Mouse (Mus musculus) adrenal gland, postnatal 36 days (tissue): ENCODE measurements around the gene Aftph. TPM values are rescaled to one million over a fixed set of nuclear protein-coding genes. Genes with fewer than 3 reads are reported as not detected.

ENCODE experiments used
- DNase-seq, 2 experiments: peaks; one replicate each; pipeline ENCODE4 v3.0.0; 2021; ENCODE audit warnings: mixed read lengths in 1 of 2
- total RNA-seq, 2 experiments: library from RNA; stranded (reverse); gene quantifications; 2 replicates each; pipeline ENCODE4 v1.2.3; 2021

Aftph gene
- total RNA-seq, 2 experiments from 2014 or later = 53.3 to 70.6 TPM

DNA sequence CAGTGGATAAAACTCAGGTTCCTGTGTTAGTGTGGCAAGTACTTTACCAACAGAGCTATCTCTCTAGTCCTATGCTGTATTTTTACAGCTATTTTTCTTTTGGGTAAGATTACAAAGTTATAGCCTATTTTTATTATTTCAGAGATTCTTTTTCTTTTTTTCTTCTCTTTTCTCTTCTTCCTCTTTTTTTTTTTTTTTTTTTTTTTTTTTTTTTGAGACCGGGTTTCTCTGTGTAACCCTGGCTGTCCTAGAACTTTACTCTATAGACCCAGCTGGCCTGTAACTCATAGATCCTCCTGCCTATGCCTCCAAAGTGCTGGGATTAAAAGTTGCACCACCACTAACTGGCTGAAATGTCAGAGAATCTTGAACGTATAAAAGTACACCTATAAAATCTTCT lies 13.3 kb downstream of the Aftph start:
- DNase-seq = no peak

DNA sequence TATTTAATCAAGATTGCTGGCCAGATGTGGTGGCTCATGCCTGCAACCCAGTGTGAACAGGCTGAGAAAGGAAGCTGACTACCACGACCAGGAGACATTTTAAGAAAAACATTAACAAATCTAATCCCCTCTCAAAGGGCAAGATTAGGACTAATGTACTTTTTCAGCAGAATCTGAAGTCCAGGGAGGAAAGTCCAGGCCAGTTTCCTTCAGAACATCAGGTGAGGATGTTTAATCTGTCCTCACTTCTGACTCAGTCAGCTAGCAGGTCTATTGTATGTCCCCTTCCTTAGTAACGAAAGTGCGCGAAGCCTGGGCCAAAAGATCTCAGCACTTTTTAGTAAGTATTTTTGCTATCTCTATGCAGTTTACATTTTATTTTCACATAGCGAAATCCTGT lies 17.8 kb downstream of the Aftph start:
- no peak for DNase-seq

DNA sequence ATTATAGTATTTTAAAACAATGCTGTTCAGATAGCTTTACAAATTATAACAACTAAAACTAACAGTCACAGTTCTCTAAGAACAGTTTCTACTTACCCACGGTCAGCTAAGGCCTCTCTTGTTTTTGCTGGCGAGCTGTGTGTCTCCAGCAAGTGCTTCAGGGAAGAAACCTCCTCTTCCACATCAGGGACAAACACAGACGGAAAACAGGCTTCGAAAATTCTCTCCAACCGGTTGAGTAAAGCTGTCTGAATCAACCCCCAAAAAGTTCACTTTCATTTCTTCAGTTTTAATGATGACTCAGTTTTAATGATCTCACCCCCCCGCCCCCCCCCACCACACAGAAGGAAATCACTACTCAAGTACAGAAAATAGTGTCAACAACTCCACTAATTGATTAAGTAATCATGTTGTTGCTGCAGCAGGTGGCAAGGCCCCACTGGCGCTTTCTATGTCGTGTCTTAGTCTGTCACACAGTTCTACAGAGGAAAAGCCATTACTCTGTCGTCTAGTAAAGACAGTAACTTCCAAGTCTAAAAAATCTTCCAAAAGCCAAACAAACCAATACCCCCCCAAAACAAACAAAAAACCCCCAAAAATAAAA lies 29.2 kb downstream of the Aftph start:
- no peak for DNase-seq

DNA sequence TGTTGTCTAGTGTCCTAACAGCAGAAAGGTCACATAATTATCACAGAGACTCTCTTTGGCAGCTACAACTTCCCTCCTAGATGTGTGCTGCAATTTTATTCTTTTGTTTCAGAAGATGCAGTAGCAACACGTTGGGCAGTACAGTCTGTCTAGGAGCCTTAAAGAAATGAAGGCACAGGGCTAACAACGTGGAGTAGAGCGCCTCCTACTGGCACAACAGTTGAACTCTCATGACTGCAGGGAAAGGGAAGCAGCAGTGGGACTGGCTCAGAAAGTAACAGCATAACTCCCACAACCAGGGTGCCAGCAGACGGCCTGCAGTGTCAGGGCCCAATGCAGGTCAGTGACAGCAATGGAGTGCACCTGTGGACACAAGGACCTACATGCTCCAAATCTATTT lies 50.4 kb downstream of the Aftph start:
- DNase-seq = peak; percentile 58 to 66

DNA sequence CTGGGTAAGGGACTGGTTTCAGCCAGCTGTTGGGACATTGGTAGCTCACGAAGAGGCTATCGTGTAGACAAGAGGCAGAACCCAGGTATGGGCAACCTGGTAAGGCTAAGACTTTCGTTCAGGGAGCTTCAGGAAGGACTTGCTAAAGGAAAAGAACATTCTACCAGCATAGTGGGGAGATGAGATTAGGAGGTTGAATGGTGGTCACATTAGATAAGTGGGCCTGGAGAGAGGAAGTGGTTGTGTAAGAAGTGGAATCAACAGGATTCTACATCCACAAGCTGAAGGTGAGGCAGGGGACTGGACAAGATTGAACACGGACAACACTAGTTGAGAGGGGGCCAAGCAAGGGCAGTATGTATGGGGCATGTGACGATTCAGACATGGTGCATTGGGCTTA lies 59.7 kb downstream of the Aftph start:
- DNase-seq = no peak

DNA sequence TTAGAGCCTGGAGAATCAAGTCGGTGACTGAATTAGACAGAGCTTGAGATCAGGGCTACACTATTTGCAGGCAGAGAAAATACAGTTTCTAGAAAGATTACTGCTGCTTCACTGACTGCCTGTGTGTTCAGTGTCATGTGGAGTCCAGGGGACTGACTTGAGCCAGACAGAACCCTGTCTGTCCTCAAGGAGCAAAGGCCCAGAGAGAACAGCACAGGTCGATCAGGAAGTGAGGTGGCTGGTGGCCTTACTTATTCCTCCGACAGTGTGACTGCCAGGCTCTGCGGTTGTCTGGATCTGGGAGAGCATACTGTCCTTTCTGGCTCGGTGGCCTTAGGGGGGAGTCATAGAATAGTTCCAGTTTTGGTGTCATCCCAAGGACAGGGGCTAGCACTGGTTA lies 60.6 kb downstream of the Aftph start:
- DNase-seq = no peak

DNA sequence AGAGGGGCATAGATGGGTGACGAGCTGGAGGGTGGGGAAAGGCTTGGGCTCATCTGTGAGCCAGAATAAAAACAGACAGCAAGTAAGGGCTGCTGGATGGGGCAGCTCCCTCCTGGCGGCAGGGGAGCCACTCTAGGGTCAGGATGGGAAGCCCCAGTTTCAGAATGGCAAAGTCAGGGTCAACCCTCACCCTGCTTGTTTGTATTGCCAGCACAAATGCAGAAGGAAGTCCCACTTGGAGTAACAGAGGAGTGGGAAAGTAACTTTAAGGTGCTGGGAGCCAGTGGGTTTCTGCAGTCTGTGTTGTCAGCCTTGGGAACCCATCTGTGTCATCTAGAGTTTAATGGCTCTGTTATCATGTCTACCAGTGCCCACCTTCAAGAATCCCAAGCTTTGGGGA lies 62.0 kb downstream of the Aftph start:
- no peak for DNase-seq

DNA sequence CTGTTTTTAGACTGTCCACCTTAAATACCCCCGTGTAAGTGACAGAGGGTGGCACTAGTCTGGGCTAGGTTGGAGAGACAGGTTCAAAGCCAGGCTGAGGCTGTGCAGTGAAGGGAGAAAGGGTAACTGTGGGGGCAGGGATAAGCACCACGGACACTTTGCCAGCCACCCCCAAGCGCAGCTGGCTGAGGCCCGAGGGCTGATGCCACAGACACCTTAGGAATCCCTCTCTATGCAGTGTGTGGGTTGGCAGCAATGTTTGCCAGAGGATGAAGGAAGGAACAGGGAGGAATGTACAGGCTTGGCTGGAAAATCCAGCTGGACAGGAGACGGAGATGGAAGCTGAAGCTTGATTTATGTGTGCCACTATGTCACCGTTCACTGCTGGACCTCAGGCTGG lies 68.9 kb downstream of the Aftph start:
- DNase-seq = no peak

DNA sequence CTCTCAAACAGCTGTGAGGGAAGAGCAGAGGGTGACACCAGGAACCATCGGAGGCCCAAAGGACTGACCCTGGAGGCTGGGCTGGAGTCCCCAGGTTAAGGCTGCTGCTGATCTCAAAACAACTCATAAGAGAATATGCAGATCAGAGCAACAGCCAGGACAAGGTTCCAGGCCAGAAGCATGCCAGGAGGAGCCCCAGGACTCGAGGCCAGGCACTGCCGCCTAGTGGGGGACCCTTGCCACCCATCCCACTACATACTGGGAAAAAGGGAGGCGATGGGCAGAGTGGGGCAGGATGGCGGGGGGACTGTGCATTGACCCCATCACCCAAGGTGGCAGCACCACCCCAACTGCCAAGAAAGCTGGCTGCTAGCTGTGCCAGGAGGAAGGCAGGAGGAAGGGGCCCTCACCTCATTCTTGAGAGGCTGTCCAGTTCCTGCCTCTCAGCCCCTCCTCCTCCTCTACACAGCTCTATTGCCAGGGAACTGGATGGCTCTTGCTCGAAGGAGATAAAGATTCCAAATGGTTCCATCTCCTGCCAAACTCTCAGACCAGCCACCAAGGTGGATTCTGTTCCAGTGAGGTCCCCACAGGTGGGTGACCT lies 69.5 kb downstream of the Aftph start:
- no peak for DNase-seq

DNA sequence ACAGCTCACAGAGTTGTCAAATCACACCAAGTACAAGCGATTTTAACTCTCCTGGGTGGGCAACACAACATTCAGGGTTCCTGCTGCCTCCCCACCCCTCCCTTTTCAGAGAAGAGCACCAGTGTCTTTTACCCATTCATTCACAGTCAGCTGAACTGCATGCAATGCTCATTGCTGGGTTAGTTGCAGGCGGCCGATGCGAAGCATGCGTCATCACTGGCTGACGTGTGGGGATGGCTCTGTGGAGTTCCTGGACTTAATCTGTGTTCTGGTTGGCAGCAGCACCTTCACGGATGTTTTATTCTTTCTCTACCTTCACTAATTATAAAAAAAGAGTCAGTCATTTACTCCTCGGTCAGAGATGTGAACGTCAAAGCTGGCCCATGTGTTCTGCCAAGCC lies 76.5 kb downstream of the Aftph start:
- no peak for DNase-seq

DNA sequence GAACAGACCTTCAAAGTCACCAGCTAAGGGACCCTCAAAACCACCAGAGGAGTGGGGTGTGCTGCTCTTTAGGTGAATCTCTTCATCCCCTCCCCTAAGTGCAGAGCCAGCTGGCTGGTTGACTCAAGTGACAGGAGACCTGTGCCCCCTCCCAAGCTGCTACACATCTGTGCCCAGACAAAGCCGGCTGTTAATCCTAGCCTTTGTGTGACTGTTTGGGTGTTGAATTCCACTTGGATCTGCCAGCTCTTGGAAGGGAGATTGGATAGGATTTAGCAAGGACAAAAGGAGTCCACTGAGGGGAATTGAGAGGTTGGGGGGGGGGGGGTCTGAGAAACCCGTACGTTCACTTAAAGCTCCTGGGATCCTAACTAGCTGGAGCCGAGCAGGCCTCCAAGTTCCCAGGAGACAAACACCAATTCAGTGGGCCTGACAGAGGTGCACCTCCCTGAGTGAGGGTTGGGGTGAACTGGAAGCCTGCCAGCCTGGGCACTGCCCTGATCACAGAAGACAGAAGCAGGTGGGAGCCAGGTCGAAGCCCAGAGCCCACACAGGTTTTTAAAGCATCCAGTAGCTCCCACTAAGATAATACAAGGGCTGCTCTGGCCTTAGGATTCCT lies 77.7 kb downstream of the Aftph start:
- no peak for DNase-seq

DNA sequence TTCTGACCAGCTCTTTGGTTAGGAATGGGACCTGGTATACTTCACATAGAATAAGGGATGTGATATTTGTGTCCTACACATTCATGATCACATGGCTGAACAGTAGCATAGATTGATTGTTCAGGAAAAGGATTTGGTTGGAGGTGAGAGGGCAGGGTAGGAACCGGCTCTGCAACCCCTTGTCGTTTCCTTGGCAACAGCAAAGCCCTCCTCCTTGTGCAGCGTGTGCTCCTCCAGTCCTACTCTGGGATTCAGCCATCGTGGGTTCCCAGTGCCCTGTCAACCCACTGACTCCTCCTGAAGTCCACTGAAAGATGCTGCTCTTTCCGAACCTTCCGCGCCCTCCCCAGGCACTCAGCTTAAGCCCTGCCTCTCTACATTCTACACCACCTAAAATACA lies 78.6 kb downstream of the Aftph start:
- DNase-seq = no peak

DNA sequence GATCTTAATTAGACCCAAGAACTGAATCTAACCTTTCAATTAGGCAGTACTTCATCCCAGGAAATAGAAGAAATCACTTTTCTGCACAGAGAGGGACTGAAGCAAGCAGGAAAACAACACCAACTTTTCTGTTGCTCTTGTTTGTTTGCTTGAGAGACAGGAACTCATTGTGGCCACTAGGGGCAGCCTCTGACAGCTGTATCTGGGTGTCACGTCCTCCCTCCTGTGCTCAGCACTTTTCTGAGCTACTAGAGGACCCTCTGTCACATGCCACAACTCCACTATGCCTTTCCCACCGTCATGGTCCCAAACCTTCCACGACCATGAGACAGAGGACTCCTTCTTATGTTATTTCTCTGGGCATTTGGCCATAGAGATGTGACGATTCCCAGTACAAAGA lies 79.7 kb downstream of the Aftph start:
- peak; percentile 39 to 52 for DNase-seq

DNA sequence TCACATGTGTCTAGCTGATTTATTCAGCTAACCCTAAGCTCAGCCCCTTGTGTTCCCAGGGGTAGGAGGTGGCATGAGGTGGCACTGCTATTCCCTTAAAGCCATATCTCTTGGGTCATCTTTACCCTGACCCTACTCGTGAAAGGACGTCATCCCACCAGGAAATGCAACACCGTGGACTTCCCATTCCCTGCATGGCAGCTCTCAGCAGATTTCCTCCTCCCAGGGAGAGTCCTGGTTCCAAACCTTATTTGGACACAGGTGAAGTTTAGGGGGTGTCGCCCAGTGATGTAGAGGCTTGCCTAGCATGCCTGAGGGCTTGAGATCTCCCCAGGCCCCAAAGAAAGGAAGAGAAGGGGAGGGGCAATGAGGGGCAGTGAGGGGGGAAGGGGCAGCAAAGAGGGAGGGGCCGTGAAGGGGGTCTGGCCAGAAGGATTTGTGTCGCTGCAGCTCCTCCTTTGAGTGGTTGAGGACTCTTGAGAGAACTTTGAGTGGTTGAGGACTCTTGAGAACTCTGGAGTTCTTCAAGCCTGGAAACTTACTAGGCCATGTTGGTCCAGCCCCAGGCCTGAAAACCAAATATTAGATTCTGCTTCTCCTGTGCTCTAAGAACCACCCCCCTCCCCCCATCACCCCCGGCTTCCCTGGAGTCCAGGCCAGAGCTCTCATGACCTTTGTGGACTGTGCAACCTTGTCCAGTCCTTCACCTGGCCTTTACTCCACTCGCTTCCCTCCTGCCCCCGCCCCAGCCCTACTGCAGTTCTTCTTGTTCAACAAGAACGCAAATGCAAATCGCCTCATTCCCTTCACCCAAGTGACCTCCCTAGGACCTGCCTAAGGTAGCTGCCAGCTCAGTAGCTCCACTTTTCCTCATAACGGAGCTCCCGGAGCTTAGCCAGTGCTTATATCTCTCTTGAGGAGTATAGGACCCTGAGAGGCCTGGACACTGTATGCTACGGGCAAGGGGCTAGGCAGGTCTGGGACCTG lies 81.0 kb downstream of the Aftph start:
- DNase-seq = no peak

DNA sequence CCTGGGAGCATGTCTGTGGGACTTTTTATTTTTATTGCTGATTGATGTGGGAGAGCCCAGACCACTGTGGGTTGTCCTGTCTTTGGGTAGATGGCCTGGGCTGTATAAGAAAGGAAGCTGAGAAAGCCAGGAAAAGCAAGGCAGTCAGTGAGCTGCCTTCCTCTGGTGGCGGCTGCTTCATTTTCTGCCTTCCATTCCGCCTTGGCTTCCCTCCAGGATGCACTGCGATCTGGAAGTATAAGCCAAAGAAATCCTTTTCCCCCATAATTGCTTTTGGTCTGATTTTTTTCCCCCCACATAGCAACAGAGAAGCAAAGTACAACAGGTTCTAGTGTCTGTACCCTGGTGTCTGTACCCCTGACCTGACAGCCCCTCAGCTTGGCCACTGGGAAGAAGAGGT lies 82.3 kb downstream of the Aftph start:
- no peak for DNase-seq

DNA sequence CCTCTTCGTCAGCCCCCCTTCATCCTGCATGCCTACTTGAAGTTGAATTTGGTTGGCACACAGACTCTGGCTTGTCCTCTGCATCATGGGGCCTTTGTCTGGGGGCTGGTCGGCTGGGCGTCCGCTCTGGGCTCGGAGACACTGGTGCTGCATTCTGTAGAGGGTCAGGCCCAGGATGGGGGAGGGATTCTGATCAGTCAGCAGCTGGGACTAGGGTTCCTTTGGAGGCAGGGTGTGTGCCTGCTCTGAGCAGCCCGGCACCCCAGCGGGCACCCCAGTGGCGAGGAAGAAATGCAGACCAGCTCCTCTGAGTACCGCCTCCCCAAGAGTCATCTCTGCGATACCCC lies 84.7 kb downstream of the Aftph start:
- no peak for DNase-seq

DNA sequence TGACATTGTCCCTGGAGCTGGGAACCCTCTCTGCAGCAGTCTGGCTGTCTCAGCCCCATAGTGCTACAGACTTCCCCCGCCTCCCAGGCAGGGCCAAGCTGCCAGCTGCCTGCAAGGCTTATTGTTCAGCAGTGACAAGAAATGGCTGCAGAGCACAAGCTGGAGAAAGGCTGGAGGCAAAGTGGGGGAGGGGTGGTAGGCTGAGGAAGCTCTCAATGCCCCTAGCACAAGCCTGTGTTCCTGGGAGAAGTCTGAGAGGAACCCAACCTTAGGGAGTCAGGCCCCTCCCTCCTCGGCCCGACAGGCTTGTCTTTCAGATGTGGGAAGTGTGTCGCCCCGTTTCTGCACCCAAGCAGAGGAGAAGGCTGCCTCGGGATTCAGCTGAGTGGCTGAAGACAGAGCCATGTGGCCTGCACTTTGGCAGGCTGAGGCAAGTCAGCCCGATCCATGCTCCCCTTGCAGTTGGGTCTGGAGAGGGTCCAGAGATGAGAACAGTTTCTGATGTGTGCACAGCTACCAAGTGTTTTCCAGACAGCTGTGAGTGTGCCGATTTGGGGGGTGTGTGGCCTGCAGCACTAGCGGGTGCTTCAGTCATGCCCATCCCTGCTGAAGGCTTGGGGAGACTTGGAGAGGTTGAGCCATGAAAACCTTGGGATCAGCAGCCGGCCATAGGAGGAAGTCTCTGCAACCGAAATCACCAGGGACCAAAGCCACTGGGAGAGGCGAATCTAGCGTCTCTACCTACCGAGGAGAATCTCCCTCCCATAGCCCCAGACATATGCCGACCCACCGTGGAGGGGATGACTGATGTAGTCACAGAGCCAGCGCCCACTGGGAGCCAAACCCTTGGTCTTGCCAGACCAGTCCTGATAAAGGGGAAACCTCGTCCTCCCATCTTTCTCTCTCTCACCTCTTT lies 85.3 kb downstream of the Aftph start:
- DNase-seq = peak; percentile 8 to 31

DNA sequence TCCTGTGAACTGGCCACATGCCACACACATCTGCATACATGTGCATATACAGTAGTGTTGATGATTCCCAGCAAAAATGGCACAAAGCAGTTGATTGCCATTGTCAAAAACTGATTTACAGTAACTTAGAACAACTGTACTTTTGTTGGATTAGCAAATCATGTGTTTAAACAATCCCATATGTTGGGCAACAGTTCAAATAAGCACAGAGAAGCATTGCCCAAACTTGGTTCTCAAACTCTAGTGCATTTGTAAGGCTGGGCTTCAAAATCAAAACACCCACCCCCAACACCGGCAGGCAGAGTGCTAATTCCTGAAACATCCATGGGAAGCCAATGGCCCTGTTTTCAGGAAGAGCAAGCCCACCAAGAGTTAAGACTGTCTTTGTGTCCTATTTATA lies 90.2 kb downstream of the Aftph start:
- no peak for DNase-seq

DNA sequence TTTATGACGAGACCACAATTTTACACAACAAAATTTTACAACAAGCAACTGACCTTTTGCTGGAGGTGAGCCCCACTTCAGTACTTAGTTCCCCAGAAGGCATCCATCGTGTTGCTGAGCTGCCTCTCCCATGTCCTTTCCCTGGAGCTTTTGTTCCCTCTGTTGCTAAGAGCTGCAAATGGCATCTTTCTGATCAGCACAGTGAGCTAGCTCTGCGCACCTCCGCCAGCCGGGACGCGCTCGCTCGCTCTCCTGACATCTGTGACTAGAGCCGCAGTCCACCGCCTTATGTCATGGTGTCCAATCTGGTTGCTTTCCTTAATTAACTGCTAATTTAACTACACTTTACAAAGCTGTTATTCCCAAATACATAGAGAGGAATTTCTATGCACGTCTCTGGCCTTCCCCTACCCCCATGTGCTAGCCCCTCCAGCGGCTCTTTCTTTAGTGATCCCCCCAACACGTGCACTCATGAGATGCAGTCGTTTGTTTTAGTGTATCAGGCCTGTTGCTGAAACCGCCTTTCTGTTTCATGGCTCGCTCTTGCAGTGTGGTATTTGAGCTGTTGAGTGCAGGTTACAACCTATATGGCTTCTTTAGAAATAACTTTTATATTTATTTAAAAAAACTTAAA lies 91.3 kb downstream of the Aftph start:
- DNase-seq = no peak

DNA sequence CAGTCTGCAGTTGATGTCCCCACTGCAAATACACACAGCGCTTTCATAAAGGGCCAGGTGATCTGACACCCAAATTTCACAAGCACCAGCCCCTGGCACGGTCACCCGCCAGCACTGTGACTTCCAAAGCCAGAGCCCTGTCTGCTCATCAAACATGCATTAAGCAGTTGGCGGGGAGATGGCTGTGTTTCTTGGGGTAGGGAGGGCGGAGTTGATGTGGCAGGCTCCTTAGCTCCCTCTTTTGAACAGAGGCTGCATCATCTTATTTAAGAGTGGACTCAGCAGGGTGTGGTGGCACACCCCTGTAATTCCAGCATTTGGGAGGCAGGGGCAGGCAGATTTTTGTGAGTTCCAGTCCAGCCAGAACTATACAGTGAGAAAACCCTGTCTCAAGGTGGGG lies 91.9 kb downstream of the Aftph start:
- no peak for DNase-seq

DNA sequence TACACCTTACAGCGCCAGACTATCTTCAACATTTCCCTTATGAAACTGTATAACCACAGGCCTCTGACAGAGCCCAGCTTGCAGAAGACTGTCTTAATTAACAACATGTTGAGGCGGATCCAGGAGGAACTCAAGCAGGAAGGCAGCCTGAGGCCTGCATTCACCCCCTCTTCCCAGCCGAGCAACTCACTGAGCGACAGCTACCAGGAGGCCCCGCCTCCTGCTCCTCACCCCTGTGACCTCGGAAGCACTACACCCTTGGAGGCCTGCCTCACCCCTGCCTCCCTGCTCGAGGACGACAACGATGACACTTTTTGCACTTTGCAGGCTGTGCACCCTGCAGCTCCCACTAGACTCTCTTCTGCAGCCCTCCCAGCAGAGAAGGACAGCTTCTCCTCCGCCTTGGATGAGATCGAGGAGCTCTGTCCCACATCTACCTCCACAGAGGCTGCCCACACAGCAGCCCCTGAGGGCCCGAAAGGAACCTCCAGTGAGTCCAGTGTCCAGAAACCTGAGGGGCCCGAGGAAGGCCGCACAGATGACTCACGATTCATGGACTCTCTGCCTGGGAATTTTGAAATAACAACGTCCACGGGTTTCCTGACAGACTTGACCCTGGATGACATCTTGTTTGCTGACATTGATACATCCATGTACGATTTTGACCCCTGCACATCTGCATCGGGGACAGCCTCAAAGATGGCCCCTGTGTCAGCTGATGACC lies 93.3 kb downstream of the Aftph start:
- DNase-seq = peak; percentile 52 to 66
